Mouse (Mus musculus) cerebellum, postnatal 25 days (tissue): ENCODE measurements around the gene Apoc2.
A peak's percentile ranks its signal among the peaks of the same experiment; 100 is the strongest.

Source experiments
- DNase-seq, 2 experiments: peaks; one replicate each; pipeline ENCODE4 v3.0.0; 2021; ENCODE audit warnings: mixed read lengths in 2 of 2

Gene Apoc2

GRCm38 (mm10) chr7:19677872-19678271 lies at the start of gene Apoc2:
Gene Apoc2, minus strand, starts transcription at chr7:19677941.
- DNase-seq = no peak

DNA sequence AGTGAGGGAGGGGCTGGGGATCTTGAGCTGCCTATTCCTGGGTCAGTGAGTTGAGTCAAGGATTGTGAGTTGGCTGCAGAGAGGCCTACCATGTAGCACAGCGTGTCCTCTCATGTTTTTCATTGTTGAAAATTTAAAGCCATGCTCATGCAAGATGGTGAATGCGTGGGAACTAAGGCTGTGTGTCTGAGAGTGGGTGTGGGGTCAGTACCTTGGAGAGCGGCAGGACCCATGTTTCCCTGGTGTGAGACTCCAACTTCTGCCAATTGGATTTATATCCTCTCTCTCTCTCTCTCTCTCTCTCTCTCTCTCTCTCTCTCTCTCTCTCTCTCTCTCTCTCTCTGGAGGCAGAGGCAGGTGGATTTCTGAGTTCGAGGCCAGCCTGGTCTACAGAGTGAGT lies 48.8 kb upstream of the Apoc2 start:
- no peak for DNase-seq

GRCm38 (mm10) chr7:19724167-19724566 lies 46.4 kb upstream of the Apoc2 start:
- no peak for DNase-seq

- DNase-seq = no peak
Measured at GRCm38 (mm10) chr7:19722754-19723195, 45.0 kb upstream of the Apoc2 start.

GRCm38 (mm10) chr7:19719200-19719599 lies 41.5 kb upstream of the Apoc2 start:
- no peak for DNase-seq

GRCm38 (mm10) chr7:19718297-19718952 lies 40.7 kb upstream of the Apoc2 start:
- DNase-seq = no peak

- DNase-seq = no peak
Measured at GRCm38 (mm10) chr7:19717346-19717745, 39.6 kb upstream of the Apoc2 start.

DNA sequence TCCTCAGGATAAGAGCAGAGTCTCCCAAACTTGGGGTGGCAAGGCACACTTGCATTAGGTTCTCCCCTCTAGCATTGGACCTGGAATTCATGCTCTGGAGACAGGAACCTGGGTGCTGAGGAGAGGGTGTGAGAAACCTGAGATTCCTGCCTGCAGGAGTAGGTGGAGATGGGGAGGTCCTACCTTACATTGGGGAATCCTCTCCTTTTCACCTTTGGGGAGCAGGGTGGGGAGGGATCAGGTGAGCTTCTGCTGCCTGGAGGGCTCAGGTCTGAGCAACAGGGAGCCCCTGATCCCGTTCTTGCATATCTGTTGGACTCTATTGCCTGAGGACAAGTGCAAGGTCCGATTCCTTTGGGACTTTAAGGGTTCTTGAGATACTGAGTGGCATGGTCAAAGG lies 39.1 kb upstream of the Apoc2 start:
- no peak for DNase-seq

DNA sequence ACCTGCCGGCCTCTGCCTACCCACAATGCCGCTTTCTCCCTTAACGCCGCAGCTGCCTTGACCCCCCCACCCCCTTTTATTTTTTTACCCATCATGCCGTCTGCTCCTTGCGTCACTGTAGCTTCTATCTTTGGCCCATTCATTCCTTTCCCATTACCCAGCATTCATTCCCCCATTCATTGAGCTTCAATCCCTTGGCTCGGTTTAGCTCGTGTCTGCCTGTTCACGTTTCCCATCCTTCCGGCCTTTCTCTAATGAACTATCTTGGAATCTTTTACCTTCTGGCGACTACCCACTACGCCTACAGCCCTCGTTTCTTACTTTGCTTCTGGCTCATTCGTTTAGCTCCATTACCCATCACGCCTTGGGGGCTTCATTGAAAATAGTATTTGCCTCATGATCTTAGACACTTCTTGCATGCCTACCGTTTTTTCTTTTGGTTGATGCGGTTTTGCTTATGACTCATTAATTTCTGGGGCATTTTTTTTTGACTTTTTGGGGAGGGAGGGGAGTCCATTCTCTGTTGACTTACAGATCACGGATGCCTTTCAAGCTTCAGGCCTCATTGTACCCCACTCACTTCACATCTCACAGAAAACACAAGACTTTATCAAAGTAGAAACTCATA lies 38.4 kb upstream of the Apoc2 start:
- no peak for DNase-seq

DNA sequence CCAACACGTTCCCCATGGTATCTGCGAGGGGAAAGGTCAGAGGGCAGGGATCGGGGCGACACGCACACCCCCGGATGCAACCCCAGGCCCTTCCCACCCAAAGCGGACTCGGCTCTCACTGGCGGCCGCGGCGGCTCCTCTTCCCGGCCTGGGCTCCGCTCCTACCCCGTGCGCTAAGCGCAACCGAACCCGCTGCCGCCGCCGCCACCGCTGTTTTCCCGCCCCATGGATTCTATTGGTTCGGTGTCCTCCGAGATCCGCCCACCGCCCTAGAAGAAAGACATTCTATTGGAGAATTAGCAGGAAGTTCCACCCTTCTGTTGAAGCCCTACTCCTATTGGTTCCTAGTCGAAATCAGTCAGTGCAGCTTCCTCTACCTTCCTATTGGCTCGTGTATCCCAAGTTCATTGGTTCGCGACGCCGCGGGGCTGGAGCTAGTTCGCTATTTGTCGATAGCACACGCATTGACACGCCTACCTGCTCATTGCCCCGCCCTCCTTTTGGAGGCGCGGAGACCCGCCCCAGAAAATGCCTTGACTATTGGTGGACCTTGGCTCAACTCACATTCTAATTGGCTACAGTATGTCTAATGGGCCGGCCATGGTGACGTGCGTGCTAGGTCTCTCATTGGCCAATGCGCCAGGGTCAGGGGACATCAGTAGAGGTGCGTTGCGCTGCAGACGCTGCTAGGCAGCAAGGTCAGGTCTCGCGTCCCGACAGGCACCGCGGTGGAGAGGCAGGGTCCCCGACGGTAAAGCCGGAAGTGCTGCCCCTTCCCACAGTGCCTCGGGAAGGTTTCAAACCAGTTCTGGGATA lies 37.7 kb upstream of the Apoc2 start, which contains the start of gene Tomm40:
Tomm40 (minus strand) TSS at position 200 of the 816 bp plus-strand sequence.
- peak; percentile 97 to 99 for DNase-seq

- DNase-seq = no peak
Measured at GRCm38 (mm10) chr7:19714836-19715235, 37.1 kb upstream of the Apoc2 start.

DNA sequence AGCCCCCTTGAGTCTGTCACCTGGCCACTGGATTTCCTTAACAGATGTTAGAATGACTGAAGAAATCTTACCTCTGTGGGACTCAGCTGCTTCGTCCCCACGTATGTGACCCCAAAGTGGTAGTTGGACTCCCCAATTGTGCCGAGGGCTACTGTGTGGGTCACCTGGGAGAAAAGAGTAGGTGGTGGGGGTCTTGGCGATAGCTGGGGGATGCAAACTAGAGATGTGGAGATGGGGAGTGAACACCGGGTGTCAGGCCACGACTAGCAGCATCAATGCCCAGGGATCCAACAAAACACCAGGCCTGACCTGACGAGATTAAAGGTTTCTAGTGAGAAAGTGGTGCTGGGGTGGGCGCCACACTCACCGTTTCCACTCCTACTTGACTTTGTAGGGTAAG lies 35.9 kb upstream of the Apoc2 start:
- no peak for DNase-seq

- peak; percentile 47 to 50 for DNase-seq
Measured at GRCm38 (mm10) chr7:19713196-19713595, 35.5 kb upstream of the Apoc2 start.

GRCm38 (mm10) chr7:19712414-19712813 lies 34.7 kb upstream of the Apoc2 start:
- no peak for DNase-seq

GRCm38 (mm10) chr7:19710650-19711049 lies 32.9 kb upstream of the Apoc2 start:
- DNase-seq = no peak

GRCm38 (mm10) chr7:19705271-19705670 lies 27.5 kb upstream of the Apoc2 start:
- no peak for DNase-seq

- DNase-seq = no peak
Measured at GRCm38 (mm10) chr7:19704475-19704874, 26.7 kb upstream of the Apoc2 start.

DNA sequence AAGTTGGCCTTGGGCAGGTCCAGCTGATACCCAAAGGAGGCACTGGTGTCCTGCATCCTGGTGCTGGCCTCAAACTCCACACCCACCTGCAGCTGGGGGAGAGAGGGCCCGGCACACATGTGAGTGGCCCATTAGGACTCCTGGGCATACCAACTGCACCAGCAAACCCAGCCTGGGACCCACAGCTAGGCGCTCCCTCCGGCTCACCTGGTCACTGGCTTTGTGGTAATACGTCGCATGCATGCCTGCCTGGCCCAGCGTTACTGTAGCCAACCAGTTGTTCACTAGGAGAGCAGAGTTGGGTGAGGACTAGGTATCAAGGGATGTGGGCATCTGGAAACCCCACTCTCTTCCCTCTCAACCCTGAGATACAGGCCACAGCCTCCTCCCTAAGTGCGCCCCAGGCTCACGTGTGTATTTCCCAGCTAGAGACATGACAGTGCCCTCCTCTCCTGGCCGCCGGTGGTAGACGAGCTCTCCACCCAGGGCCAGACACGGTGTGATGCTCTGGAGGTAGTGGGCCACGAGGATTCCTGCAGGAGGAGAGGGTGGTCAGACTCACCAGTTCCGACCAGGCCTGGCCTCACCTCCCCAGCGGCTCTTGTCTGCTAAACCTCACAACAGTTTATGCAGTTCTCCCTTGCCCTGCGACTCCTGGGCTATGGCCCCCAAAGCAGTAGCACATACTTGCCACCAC lies 25.3 kb upstream of the Apoc2 start:
- DNase-seq = no peak

DNA sequence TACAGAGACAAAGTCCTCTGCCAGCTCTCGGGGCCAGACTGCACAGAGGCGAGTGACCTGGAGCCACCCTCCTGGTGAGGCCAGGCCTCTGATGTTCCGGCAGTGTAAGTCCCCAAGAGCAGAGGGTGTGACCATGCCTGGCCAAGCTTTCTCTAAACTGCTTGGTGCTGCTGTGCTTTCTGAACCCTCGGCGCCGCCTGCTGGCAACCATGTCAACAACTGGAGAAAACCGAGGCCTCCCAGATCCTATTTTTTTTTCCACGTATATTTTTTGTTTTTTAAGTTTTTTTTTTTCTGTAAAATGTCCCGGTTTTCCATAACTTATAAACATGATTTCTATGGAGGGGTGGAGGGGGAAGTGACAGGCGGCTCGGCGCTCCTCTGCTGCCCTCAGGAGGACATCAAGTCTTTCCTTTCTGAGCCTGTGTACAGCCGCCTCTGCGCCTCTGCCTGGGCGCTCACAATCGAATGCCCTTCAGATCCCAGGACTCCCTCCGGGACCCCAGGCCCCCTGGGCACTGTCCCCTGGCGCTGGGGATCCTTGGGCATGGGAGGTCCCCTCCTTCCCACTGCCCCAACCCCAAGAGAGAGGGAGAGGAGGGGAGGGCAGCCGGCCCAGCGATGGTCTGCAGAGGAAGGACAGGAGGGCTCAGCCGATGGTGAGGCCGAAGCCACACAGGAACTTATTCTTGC lies 23.5 kb upstream of the Apoc2 start:
- peak; percentile 41 to 68 for DNase-seq

- no peak for DNase-seq
Measured at GRCm38 (mm10) chr7:19700299-19701068, 22.7 kb upstream of the Apoc2 start.

- no peak for DNase-seq
Measured at GRCm38 (mm10) chr7:19699827-19700148, 22.0 kb upstream of the Apoc2 start.
